Mouse (Mus musculus) intestine, embryonic 16.5 days (tissue): ENCODE measurements around the gene Rcan1. TPM values are rescaled to one million over a fixed set of nuclear protein-coding genes. Genes with fewer than 3 reads are reported as not detected.

ENCODE experiments used
- ATAC-seq: fragments of 200-750 bp; cut with Nextera tagmentation; 2 replicates; pipeline ENCODE4 v1.8.0; 2017; ENCODE audit warnings: moderate TSS enrichment, moderate library complexity
- H3K27ac ChIP-seq: fragments of 300-500 bp; sonication (generic); 2 replicates; pipeline ENCODE4 v1.5.1; 2014; ENCODE audit warnings: mild to moderate bottlenecking, low read length
- H3K27me3 ChIP-seq: fragments of 300-500 bp; sonication (generic); replicated peaks from 2 replicates; pipeline ENCODE4 v1.6.1; 2014; ENCODE audit warnings: low read length, control low read depth, mixed read lengths; ENCODE audit not compliant: control insufficient read depth, insufficient read depth
- H3K36me3 ChIP-seq: fragments of 300-500 bp; sonication (generic); 2 replicates; pipeline ENCODE4 v1.6.1; 2014; ENCODE audit warnings: low read length, control low read depth; ENCODE audit not compliant: control insufficient read depth, insufficient read depth
- H3K4me1 ChIP-seq: fragments of 300-500 bp; sonication (generic); 2 replicates; pipeline ENCODE4 v1.6.1; 2014; ENCODE audit warnings: low read length, control low read depth, mixed read lengths; ENCODE audit not compliant: control insufficient read depth, insufficient read depth
- H3K4me2 ChIP-seq: fragments of 300-500 bp; sonication (generic); 2 replicates; pipeline ENCODE4 v1.6.1; 2014; ENCODE audit warnings: low read depth, low read length, control low read depth
- H3K4me3 ChIP-seq: fragments of 300-500 bp; sonication (generic); 2 replicates; pipeline ENCODE4 v1.5.1; 2014; ENCODE audit warnings: mild to moderate bottlenecking, low read length
- H3K9ac ChIP-seq: fragments of 300-500 bp; sonication (generic); 2 replicates; pipeline ENCODE4 v1.6.1; 2014; ENCODE audit warnings: low read depth, low read length
- H3K9me3 ChIP-seq: fragments of 300-500 bp; sonication (generic); 2 replicates; pipeline ENCODE4 v1.6.1; 2016; ENCODE audit warnings: low read length, control low read depth; ENCODE audit not compliant: control insufficient read depth
- WGBS: fragments of 180-500 bp; shearing (Covaris S2); extraction: QIAGEN DNeasy Blood & Tissue Kit; methylation state at CpG from one replicate; pipeline ENCODE4 v1.1.7; 2014; 5-methylcytosine and 5-hydroxymethylcytosine counted together
- polyA plus RNA-seq: library from polyadenylated mRNA; unstranded; fragments of >200 nt; fragmentation: Nextera tagmentation; extraction: Ambion mirVana; gene quantifications from 2 replicates; pipeline ENCODE4 v1.2.1, GENCODE M21; 2015

Rcan1 gene
- polyA plus RNA-seq, 1 experiment from 2014 or later: 23.6 TPM

- Histone ChIP-seq H3K27me3 (no peaks in the 10 kb centered on the region), H3K36me3 (no peaks in the 10 kb centered on the region), H3K9me3 (no peaks in the 10 kb centered on the region), H3K9ac (no peak overlapping the region), H3K27ac (no peak overlapping the region), H3K4me1 (peaks cover 10% of the 10 kb centered on the region), H3K4me2 (no peak overlapping the region), H3K4me3 (no peak overlapping the region)
- ATAC-seq: no peak
- WGBS: 63% methylated on average over 6 of the region's 6 CpGs
Measured at GRCm38 (mm10) chr16:92461412-92461811, 9.3 kb downstream of the Rcan1 start.

- 23% methylated on average over 7 of the region's 7 CpGs for WGBS
- H3K4me2 ChIP-seq: no peak overlapping the region
- H3K4me1 ChIP-seq: no peaks in the 10 kb centered on the region
- H3K9me3 ChIP-seq: no peaks in the 10 kb centered on the region
- peak; percentile 54; the same call in 1 of the 2 replicates for ATAC-seq
- H3K27ac ChIP-seq: no peak overlapping the region
- no peak overlapping the region for H3K9ac ChIP-seq
- no peak overlapping the region for H3K4me3 ChIP-seq
- no peaks in the 10 kb centered on the region for H3K27me3 ChIP-seq
- H3K36me3 ChIP-seq: no peaks in the 10 kb centered on the region
Measured at GRCm38 (mm10) chr16:92457594-92457993, 13.1 kb downstream of the Rcan1 start.

- no peak overlapping the region for H3K4me3 ChIP-seq
Measured at GRCm38 (mm10) chr16:92455969-92456368, 14.7 kb downstream of the Rcan1 start.

DNA sequence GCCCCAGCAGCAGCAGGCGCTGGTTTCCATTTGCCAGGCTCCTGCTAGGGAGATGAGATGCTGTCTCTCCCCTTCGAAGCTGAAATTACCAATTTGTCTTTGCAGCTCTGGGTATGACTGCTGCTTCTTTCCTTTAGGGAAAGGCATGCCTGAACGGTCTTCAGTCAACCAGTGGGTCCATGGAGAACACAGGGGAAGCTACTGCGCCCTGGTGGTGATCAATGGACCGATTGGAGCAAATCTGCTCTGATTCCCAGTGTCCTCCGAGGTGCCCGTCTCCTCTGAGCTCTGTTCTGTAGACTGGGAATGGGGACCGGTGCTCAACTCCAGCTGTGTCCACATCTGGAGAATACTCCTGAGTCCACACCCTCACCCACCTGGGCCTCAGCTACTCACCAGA is 15.2 kb downstream of the Rcan1 start:
- Histone ChIP-seq H3K9me3 (no peaks in the 10 kb centered on the region), H3K9ac (no peak overlapping the region), H3K4me2 (no peak overlapping the region), H3K4me1 (no peaks in the 10 kb centered on the region), H3K4me3 (no peak overlapping the region), H3K36me3 (no peaks in the 10 kb centered on the region), H3K27ac (no peak overlapping the region), H3K27me3 (no peaks in the 10 kb centered on the region)
- WGBS: 75% methylated on average over 8 of the region's 8 CpGs
- ATAC-seq: no peak

More at GRCm38 (mm10) chr16:92455969-92456368, 14.7 kb downstream of the Rcan1 start:
- no peak overlapping the region for H3K27ac ChIP-seq
- no peak for ATAC-seq
- H3K9me3 ChIP-seq: no peaks in the 10 kb centered on the region
- 80% methylated on average over 5 of the region's 5 CpGs for WGBS
- H3K4me1 ChIP-seq: no peaks in the 10 kb centered on the region
- no peaks in the 10 kb centered on the region for H3K27me3 ChIP-seq
- H3K36me3 ChIP-seq: no peaks in the 10 kb centered on the region
- H3K4me2 ChIP-seq: no peak overlapping the region
- no peak overlapping the region for H3K9ac ChIP-seq

DNA sequence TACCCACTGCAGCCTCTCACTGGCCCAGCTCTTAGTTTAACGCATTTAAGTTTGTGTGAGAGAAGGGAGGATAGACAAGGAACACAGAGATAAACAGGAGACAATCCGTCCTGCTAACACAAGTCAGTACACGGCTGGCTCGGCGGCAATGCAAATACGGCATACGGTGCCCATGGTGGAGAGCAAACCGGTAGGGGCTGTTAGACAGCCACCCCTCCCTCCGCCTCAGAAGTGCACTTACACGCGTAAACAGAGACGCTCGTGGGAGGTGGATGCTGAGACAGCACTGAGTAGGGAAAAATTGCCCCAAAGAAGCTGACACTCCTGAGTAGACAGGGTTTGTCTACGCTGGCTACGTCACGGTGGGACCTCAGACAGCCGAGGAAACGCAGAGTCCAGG is 16.2 kb downstream of the Rcan1 start:
- H3K9me3 ChIP-seq: no peaks in the 10 kb centered on the region
- H3K4me2 ChIP-seq: no peak overlapping the region
- 68% methylated on average over 18 of the region's 18 CpGs for whole genome bisulfite sequencing
- no peaks in the 10 kb centered on the region for H3K4me1 ChIP-seq
- H3K36me3 ChIP-seq: no peaks in the 10 kb centered on the region
- ATAC-seq: no peak
- no peak overlapping the region for H3K9ac ChIP-seq
- no peaks in the 10 kb centered on the region for H3K27me3 ChIP-seq
- no peak overlapping the region for H3K27ac ChIP-seq
- H3K4me3 ChIP-seq: no peak overlapping the region

DNA sequence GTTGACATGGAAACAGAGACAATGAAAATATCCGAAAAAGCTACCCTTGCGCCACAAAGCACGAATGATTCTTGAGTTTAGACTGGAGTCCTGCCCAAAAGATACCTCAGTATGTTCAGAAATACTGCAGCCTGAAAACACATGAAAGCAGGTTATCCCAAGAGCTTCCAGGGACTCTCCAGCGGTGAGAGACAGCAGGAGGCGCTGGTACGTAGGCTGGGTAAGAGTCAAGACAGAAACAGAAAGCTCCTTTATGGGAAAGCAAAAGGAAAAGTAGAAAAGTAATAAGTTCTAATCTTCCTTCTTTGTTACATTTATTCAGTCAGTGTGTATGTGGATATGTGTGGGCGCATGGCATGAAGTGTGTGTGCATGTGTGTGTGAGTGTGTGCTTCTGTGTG is 16.7 kb downstream of the Rcan1 start:
- Histone ChIP-seq H3K9me3 (no peaks in the 10 kb centered on the region), H3K4me3 (no peak overlapping the region), H3K27ac (no peak overlapping the region), H3K9ac (no peak overlapping the region), H3K27me3 (no peaks in the 10 kb centered on the region), H3K4me1 (no peaks in the 10 kb centered on the region), H3K36me3 (no peaks in the 10 kb centered on the region), H3K4me2 (no peak overlapping the region)
- ATAC-seq: no peak
- WGBS: 93% methylated on average over 7 of the region's 7 CpGs

- ATAC-seq: 0 out of 2 replicates have a peak, but pooled peaks have one; percentile 17
- 68% methylated on average over 8 of the region's 8 CpGs for WGBS
- Histone ChIP-seq H3K4me3 (no peak overlapping the region), H3K9ac (no peak overlapping the region), H3K36me3 (no peaks in the 10 kb centered on the region), H3K4me1 (no peaks in the 10 kb centered on the region), H3K4me2 (no peak overlapping the region), H3K27me3 (no peaks in the 10 kb centered on the region), H3K9me3 (no peaks in the 10 kb centered on the region), H3K27ac (no peak overlapping the region)
Measured at GRCm38 (mm10) chr16:92452609-92453008, 18.1 kb downstream of the Rcan1 start.

DNA sequence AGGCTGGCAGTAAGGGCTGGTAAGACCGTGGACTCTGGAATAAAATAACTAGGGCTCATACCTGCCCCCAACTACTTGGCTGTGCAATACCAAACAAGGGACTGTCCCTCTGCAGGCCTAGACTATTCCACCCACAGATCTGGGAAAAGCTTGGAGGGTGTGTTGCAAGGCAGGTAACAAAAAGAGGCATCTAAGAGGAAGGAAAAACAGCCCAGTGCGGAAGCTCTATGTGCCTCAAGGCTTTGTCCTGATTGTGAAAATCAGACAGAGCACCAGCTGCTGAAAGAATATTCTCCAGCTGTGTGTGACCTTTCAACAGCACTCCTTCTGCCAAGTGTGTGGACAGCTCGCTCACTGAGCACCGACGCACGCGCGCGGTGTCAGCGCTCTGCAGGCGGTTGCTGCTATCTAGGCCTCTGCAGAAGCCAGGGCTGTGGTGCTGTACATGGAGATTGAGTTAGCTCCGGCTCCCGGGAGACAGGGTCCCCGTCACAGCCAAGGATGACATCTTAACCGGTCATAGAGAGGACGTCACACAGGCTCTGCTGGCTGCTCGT is 19.1 kb downstream of the Rcan1 start:
- no peaks in the 10 kb centered on the region for H3K27me3 ChIP-seq
- no peak overlapping the region for H3K4me2 ChIP-seq
- H3K36me3 ChIP-seq: no peaks in the 10 kb centered on the region
- no peak overlapping the region for H3K27ac ChIP-seq
- 90% methylated on average over 17 of the region's 17 CpGs for WGBS
- H3K4me3 ChIP-seq: no peak overlapping the region
- ATAC-seq: no peak
- no peaks in the 10 kb centered on the region for H3K9me3 ChIP-seq
- H3K9ac ChIP-seq: no peak overlapping the region
- no peaks in the 10 kb centered on the region for H3K4me1 ChIP-seq

- Histone ChIP-seq H3K27me3 (no peaks in the 10 kb centered on the region), H3K4me3 (no peak overlapping the region), H3K9me3 (no peaks in the 10 kb centered on the region), H3K9ac (0 out of 2 replicates have a peak overlapping the region, but pooled peaks have one; percentile 1), H3K4me2 (no peak overlapping the region), H3K27ac (no peak overlapping the region), H3K36me3 (no peaks in the 10 kb centered on the region), H3K4me1 (peaks cover 4% of the 10 kb centered on the region; the same call in 1 of the 2 replicates)
- no peak for ATAC-seq
- 84% methylated on average over 8 of the region's 8 CpGs for WGBS
Measured at GRCm38 (mm10) chr16:92450331-92450730, 20.3 kb downstream of the Rcan1 start.

DNA sequence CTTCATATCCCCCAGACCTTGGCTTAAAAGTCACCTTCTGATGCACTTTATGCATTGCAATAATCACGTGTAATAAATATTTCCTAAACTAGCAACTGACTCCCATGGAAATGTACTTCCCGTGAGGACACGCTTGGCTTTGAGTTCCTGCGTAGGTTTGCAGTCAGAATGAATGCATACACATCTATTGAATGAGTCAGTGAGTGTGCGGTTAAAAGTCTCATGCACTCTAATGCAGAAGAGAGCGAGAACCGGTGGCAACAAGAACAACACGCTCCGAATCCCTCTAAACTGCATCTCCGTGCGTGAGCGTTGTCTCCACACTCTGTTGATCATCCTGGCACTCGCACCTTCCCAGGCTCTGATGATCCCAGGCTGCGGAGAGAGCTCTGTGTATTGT is 21.6 kb downstream of the Rcan1 start:
- ATAC-seq: no peak
- no peak overlapping the region for H3K9ac ChIP-seq
- no peaks in the 10 kb centered on the region for H3K27me3 ChIP-seq
- H3K4me3 ChIP-seq: no peak overlapping the region
- H3K9me3 ChIP-seq: no peaks in the 10 kb centered on the region
- H3K4me1 ChIP-seq: peaks cover 4% of the 10 kb centered on the region; the same call in 1 of the 2 replicates
- 93% methylated on average over 14 of the region's 14 CpGs for WGBS
- H3K36me3 ChIP-seq: no peaks in the 10 kb centered on the region; the same call in 1 of the 2 replicates
- H3K4me2 ChIP-seq: no peak overlapping the region
- H3K27ac ChIP-seq: no peak overlapping the region
